Comparison of ENCODE assay signal across 22 mouse cellular contexts in the genomic region with DNA sequence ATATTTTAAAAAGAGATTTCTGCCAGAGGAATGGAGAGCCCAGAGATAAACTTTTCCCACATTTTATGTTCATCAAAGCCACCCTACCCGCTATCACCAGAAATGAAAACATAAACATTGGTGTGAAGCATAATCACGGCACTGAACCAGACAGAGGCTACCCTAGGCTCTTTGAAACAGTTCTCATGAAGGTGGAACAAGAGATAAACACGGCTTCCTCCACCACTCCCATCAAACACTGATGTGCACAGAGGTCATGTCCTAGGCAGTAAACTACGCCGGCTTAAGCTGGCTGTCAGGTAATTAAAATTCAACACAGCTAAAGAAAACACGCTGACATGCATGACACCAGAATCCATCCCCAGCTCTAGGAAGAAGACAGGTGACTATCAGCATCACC.
DNase-seq lines count a peak whose midpoint lies in the region; ATAC-seq and TF ChIP-seq lines count a peak whose summit lies in the region.
"Had no signal": no experiment of that assay in that cellular context is flagged by ENCODE, and none has a peak within 500 bp of the region (broad histone marks: within the 10 kb centered on the region; RNA-seq: fewer than 3 reads in every experiment).

No protein-coding gene starts in this region.

- 0 out of 2 replicates have a peak, but pooled peaks have one; percentile 45 for ATAC-seq in kidney, embryonic 14.5 days (ENCODE audit: low FRiP score, low TSS enrichment)
- ATAC-seq in kidney, embryonic 15.5 days (replicated peaks; ENCODE audit: low FRiP score), result peak; percentile 61; the same call in 1 of the 2 replicates
- ATAC-seq: activated CD4-positive, CD25-positive, alpha-beta regulatory T cell, adult 4 months; CD4-positive, CD25-positive, alpha-beta regulatory T cell, adult 4 months; Patski had no signal

- no peak for TF ChIP-seq CTCF in embryonic fibroblast, embryonic 13.5 days (IDR thresholded peaks at IDR 0.05; ENCODE audit: borderline replicate concordance, insufficient read depth, low read length)

- no peak for TF ChIP-seq POLR2A in embryonic fibroblast, embryonic 13.5 days (IDR thresholded peaks at IDR 0.05; ENCODE audit: low read depth, low read length)

- no peaks in the 10 kb centered on the region for H3K9me3 ChIP-seq in kidney, embryonic 14.5 days (ENCODE audit: control insufficient read depth, low read length)
- H3K9me3 ChIP-seq in kidney, embryonic 15.5 days (replicated peaks), result no peaks in the 10 kb centered on the region
- H3K9me3 ChIP-seq: G1E had no signal

- H3K36me3 ChIP-seq in kidney, embryonic 14.5 days (ENCODE audit: control insufficient read depth, insufficient read depth, low read length), result no peaks in the 10 kb centered on the region
- no peaks in the 10 kb centered on the region for H3K36me3 ChIP-seq in kidney, embryonic 15.5 days
- H3K36me3 ChIP-seq: G1E had no signal

- H3K4me2 ChIP-seq in kidney, embryonic 14.5 days (replicated peaks; ENCODE audit: low read depth, low read length), result no peak overlapping the region
- no peak overlapping the region for H3K4me2 ChIP-seq in kidney, embryonic 15.5 days

- no peak overlapping the region for H3K4me3 ChIP-seq in kidney, embryonic 14.5 days (ENCODE audit: low read length)
- H3K4me3 ChIP-seq in kidney, embryonic 15.5 days (replicated peaks), result no peak overlapping the region
- H3K4me3 ChIP-seq in embryonic fibroblast, embryonic 13.5 days (ENCODE audit: insufficient read depth, low read length), result no peak overlapping the region

- H3K27ac ChIP-seq in kidney, embryonic 14.5 days (ENCODE audit: low read depth, low read length), result no peak overlapping the region
- 0 out of 2 replicates have a peak overlapping the region, but pooled peaks have one; percentile 22 for H3K27ac ChIP-seq in kidney, embryonic 15.5 days
- H3K27ac ChIP-seq in embryonic fibroblast, embryonic 13.5 days (ENCODE audit: insufficient read depth, low read length), result peak overlapping the region; percentile 83

- H3K9ac ChIP-seq in kidney, embryonic 14.5 days (ENCODE audit: low read depth, low read length), result no peak overlapping the region
- no peak overlapping the region for H3K9ac ChIP-seq in kidney, embryonic 15.5 days

- H3K4me1 ChIP-seq in kidney, embryonic 14.5 days (ENCODE audit: control insufficient read depth, insufficient read depth, low read length), result peaks cover 18% of the 10 kb centered on the region; the same call in 1 of the 2 replicates
- peaks cover 21% of the 10 kb centered on the region for H3K4me1 ChIP-seq in kidney, embryonic 15.5 days
- H3K4me1 ChIP-seq in embryonic fibroblast, embryonic 13.5 days (ENCODE audit: control insufficient read depth, insufficient read depth, low read length), result peaks cover 3% of the 10 kb centered on the region; the same call in 1 of the 2 replicates

- no peaks in the 10 kb centered on the region for H3K27me3 ChIP-seq in kidney, embryonic 14.5 days (ENCODE audit: control insufficient read depth, insufficient read depth, low read length)
- H3K27me3 ChIP-seq in kidney, embryonic 15.5 days, result no peaks in the 10 kb centered on the region
- H3K27me3 ChIP-seq: CH12.LX, Patski had no signal

- DNase-seq in heart, adult 11 months, result peak; percentile 70
- DNase-seq in heart, adult 8-10 months (ENCODE audit: low spot score), result no peak
- no peak for DNase-seq in kidney, postnatal 4 days
- no peak for DNase-seq in kidney, postnatal 25 days
- no peak for DNase-seq in urinary bladder, postnatal 4 days (ENCODE audit: low spot score in 2 of 2)
- DNase-seq: adrenal gland, adult 2 months; adrenal gland, adult 8-10 months; adrenal gland, postnatal 10 days; adrenal gland, postnatal 14 days; adrenal gland, postnatal 25 days; adrenal gland, postnatal 36 days; B cell, adult 2 months; cerebellum, adult 11 months; cerebellum, adult 11-12 months had no signal

- WGBS in kidney, embryonic 14.5 days, result 29% methylated on average over 6 of the region's 6 CpGs
- 27% methylated on average over 6 of the region's 6 CpGs for WGBS in kidney, embryonic 15.5 days
